Mouse (Mus musculus) ES-Bruce4 (cell line): ENCODE data around the gene Srp72. TPM values are rescaled to one million over a fixed set of nuclear protein-coding genes. Genes with fewer than 3 reads are reported as not detected.
A peak's percentile ranks its signal among the peaks of the same experiment; 100 is the strongest.

Experiments used
- H3K27ac ChIP-seq: 2 replicates; pipeline ENCODE4 v1.5.1; 2012; ENCODE audit warnings: low read length, inconsistent platforms; ENCODE audit not compliant: insufficient read depth
- H3K27me3 ChIP-seq: 2 replicates; pipeline ENCODE4 v1.6.1; 2012; ENCODE audit warnings: mild to moderate bottlenecking, low read length, inconsistent platforms; ENCODE audit not compliant: control insufficient read depth, poor library complexity, insufficient read depth, severe bottlenecking
- H3K36me3 ChIP-seq: 2 replicates; pipeline ENCODE4 v1.6.1; 2012; ENCODE audit warnings: inconsistent platforms, mild to moderate bottlenecking, low read length, moderate library complexity; ENCODE audit not compliant: control insufficient read depth, poor library complexity, insufficient read depth, severe bottlenecking
- H3K4me1 ChIP-seq: one replicate; pipeline ENCODE4 v1.8.1; 2011; ENCODE audit warnings: low read length; ENCODE audit not compliant: control insufficient read depth, insufficient read depth
- H3K4me3 ChIP-seq: 2 replicates; pipeline ENCODE4 v1.5.1; 2011; ENCODE audit warnings: low read depth, mild to moderate bottlenecking, low read length
- H3K9ac ChIP-seq: 2 replicates; pipeline ENCODE4 v1.6.1; 2012; ENCODE audit warnings: low read depth, mild to moderate bottlenecking, inconsistent platforms; ENCODE audit not compliant: poor library complexity, severe bottlenecking
- H3K9me3 ChIP-seq: replicated peaks from 2 replicates; pipeline ENCODE4 v1.6.1; 2012; ENCODE audit warnings: mild to moderate bottlenecking, low read length, inconsistent platforms; ENCODE audit not compliant: control insufficient read depth, poor library complexity, insufficient read depth, severe bottlenecking
- CTCF ChIP-seq: IDR thresholded peaks from one replicate; pipeline ENCODE4 v1.8.1; 2011; ENCODE audit warnings: low read depth, low read length
- EP300 ChIP-seq: IDR thresholded peaks from 2 replicates; pipeline ENCODE4 v1.6.1; 2011; ENCODE audit warnings: low read depth, low read length; ENCODE audit not compliant: insufficient read depth
- POLR2A ChIP-seq: IDR thresholded peaks from one replicate; pipeline ENCODE4 v1.8.1; 2011; ENCODE audit warnings: low read length; ENCODE audit not compliant: insufficient read depth
- polyA plus RNA-seq: library from polyadenylated mRNA; stranded (reverse); fragments of >200 nt; gene quantifications from 2 replicates; pipeline ENCODE4 v1.2.4, GENCODE M21; 2011; ENCODE audit warnings: low read depth; ENCODE audit not compliant: missing spikeins, insufficient read depth, insufficient read length

Srp72 gene
- polyA plus RNA-seq, 1 experiment, result 172 TPM

GRCm38 (mm10) chr5:76942505-76942904, 32.0 kb upstream of the Srp72 start:
- no peak for TF ChIP-seq EP300
- TF ChIP-seq CTCF, result no peak
- no peak for TF ChIP-seq POLR2A
- H3K36me3 ChIP-seq, result peaks cover 35% of the 10 kb centered on the region
- peaks cover 15% of the 10 kb centered on the region for H3K9me3 ChIP-seq
- no peak overlapping the region for H3K4me3 ChIP-seq
- H3K27ac ChIP-seq, result no peak overlapping the region
- H3K4me1 ChIP-seq, result peaks cover 2% of the 10 kb centered on the region
- H3K27me3 ChIP-seq, result no peaks in the 10 kb centered on the region
- no peak overlapping the region for H3K9ac ChIP-seq

DNA sequence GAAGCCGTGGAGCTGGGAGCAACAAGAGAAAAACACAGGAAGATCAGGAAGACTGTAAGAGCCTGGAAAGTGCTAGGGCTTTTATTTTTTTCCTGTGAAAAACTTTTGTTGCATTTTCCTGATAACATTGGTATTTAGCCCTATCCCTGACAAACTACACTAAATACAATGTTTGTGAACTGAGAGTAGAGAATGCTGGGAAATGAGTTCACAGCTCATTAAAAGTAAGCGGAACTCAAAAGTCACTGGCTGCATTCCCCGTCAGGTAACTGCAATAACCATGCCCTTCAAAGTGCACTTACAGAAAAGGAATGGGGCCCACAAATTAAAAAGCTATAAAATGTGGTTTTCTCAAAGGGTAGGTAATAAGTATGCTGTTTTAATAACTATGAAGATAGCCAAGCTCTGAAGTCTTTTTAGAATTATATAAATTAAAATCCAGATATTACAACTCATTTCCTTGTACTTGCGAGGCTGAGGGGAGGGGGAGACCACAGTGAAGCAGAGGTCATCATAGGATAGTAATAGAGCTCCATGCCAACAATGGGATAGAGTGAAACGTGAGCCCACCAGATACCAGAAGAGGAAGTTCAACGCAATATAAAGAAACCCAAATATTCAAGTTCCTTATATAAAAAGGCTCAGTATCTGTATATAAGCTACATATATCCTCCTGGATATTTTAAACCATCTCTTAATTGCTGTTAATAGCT, 29.4 kb upstream of the Srp72 start:
- no peak overlapping the region for H3K27ac ChIP-seq
- peaks cover 32% of the 10 kb centered on the region for H3K36me3 ChIP-seq
- no peaks in the 10 kb centered on the region for H3K27me3 ChIP-seq
- H3K4me3 ChIP-seq, result no peak overlapping the region
- TF ChIP-seq POLR2A (no peak), EP300 (no peak), CTCF (no peak)
- peaks cover 7% of the 10 kb centered on the region; the same call in 1 of the 2 replicates for H3K9me3 ChIP-seq
- H3K9ac ChIP-seq, result no peak overlapping the region
- peaks cover 2% of the 10 kb centered on the region for H3K4me1 ChIP-seq

GRCm38 (mm10) chr5:76945678-76946033, 28.8 kb upstream of the Srp72 start:
- Histone ChIP-seq H3K4me3 (no peak overlapping the region), H3K27ac (no peak overlapping the region), H3K4me1 (peaks cover under 1% of the 10 kb centered on the region), H3K36me3 (peaks cover 27% of the 10 kb centered on the region), H3K9me3 (peaks cover 6% of the 10 kb centered on the region; the same call in 1 of the 2 replicates), H3K9ac (no peak overlapping the region), H3K27me3 (no peaks in the 10 kb centered on the region)
- TF ChIP-seq CTCF, result no peak
- no peak for TF ChIP-seq EP300
- TF ChIP-seq POLR2A, result no peak

DNA sequence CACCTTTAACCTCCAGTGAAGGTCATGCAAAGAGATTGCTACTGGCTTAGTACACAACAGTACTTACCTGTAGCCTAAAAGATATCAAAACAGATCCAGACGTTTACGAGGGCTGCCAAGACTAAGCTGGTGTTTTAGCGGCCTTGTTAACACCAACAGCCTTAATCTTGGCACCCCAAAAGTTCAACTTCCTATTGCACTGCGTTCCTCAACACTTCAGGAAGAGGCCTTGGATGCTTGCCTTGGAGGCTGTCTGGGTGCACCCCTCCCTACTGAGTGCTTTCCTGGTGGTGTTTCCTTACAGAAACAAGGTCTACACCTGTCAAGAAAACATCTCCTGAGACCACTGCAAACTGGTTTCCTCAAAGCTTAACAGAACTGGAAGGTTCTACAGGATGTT, 27.3 kb upstream of the Srp72 start:
- H3K4me3 ChIP-seq, result no peak overlapping the region
- peaks cover 21% of the 10 kb centered on the region for H3K36me3 ChIP-seq
- H3K9ac ChIP-seq, result no peak overlapping the region
- no peaks in the 10 kb centered on the region for H3K4me1 ChIP-seq
- H3K27ac ChIP-seq, result no peak overlapping the region
- no peaks in the 10 kb centered on the region for H3K27me3 ChIP-seq
- TF ChIP-seq POLR2A, result no peak
- no peak for TF ChIP-seq CTCF
- TF ChIP-seq EP300, result no peak
- no peaks in the 10 kb centered on the region for H3K9me3 ChIP-seq

DNA sequence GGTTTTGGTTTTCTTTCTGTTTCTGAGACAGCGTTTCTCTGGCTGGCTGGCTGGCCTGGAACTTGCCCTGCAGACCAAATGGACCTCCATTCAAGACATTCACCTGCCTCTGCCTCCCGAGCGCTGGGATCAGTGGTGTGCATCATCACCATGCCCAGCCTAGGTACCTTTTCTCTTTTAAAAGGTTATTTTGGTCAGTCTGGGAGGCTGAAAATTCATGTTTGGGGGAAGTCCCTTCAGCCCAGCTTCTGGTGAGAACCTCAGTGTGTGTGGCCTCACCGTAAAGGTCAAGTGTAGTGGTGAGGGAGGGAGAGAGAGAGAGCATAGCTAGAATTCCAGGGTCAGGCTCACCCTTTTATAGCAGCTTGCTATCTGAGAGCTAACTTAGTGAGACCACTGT, 26.7 kb upstream of the Srp72 start:
- Histone ChIP-seq H3K9ac (no peak overlapping the region), H3K4me3 (0 out of 2 replicates have a peak overlapping the region, but pooled peaks have one; percentile 5), H3K36me3 (peaks cover 21% of the 10 kb centered on the region), H3K27ac (no peak overlapping the region), H3K27me3 (no peaks in the 10 kb centered on the region), H3K4me1 (no peaks in the 10 kb centered on the region), H3K9me3 (no peaks in the 10 kb centered on the region)
- TF ChIP-seq CTCF (no peak), EP300 (no peak), POLR2A (no peak)

GRCm38 (mm10) chr5:76950343-76951105, 24.0 kb upstream of the Srp72 start:
- Histone ChIP-seq H3K27me3 (no peaks in the 10 kb centered on the region), H3K27ac (peak overlapping the region; percentile 1; the same call in 1 of the 2 replicates), H3K4me3 (peak overlapping the region; percentile 73), H3K9me3 (no peaks in the 10 kb centered on the region), H3K4me1 (no peaks in the 10 kb centered on the region), H3K9ac (peak overlapping the region; percentile 70), H3K36me3 (peaks cover 31% of the 10 kb centered on the region)
- TF ChIP-seq POLR2A (no peak), CTCF (no peak), EP300 (no peak)
